ENCODE assay signal across 1 mouse cellular context in the genomic region with DNA sequence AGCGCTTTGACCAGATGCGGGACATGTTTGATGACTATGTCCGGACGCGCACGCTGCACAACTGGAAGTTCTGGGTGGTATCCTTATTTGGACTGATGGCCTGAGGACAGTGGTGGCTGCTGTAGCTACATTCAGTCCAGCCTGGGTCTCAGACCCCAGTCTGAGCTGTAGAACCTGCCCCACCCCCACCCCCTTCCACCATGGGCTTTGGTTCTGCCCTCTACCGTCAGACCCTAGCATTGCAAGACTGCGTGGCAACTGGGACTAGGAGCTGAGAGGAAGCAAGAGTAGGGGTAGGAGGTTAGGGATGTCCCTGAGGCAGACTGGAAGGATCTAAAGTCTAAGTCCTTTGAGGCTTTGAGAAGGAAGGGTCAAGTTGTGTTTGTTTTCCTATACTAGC.
TF ChIP-seq lines count a peak whose summit lies in the region.

No protein-coding gene starts in this region.

TF ChIP-seq in CH12.LX, 34 proteins besides CTCF, POLR2A, EP300 and RAD21:
- TF ChIP-seq MYC (IDR thresholded peaks at IDR 0.05; ENCODE audit: low read depth, low read length) = 0 out of 2 replicates have a peak, but pooled peaks have one; percentile 45
- peak; percentile 92 for TF ChIP-seq CHD2 (IDR thresholded peaks at IDR 0.05; ENCODE audit: low read length)
- 0 out of 2 replicates have a peak, but pooled peaks have one; percentile 62 for TF ChIP-seq MAZ (IDR thresholded peaks at IDR 0.05; ENCODE audit: low read depth, low read length)
- peak; percentile 39; the same call in 1 of the 2 replicates for TF ChIP-seq IRF4 (IDR thresholded peaks at IDR 0.05; ENCODE audit: low read depth, low read length)
- TF ChIP-seq ETS1 (conservative IDR thresholded peaks at IDR 0.05; ENCODE audit: low read depth, low read length) = no peak
- peak; percentile 42 for TF ChIP-seq SMC3 (IDR thresholded peaks at IDR 0.05; ENCODE audit: low read depth, low read length)
- no peak for TF ChIP-seq CHD1 (IDR thresholded peaks at IDR 0.05; ENCODE audit: low read depth, low read length)
